Mouse (Mus musculus): ENCODE results near the gene Chad. TPM values are rescaled to one million over a fixed set of nuclear protein-coding genes. Genes with fewer than 3 reads are reported as not detected.
A peak's percentile ranks its signal among the peaks of the same experiment; 100 is the strongest.

Gene Chad
- total and polyA plus RNA-seq, 3 experiments: 0.08 to 0.11 TPM; not detected in 1

DNA sequence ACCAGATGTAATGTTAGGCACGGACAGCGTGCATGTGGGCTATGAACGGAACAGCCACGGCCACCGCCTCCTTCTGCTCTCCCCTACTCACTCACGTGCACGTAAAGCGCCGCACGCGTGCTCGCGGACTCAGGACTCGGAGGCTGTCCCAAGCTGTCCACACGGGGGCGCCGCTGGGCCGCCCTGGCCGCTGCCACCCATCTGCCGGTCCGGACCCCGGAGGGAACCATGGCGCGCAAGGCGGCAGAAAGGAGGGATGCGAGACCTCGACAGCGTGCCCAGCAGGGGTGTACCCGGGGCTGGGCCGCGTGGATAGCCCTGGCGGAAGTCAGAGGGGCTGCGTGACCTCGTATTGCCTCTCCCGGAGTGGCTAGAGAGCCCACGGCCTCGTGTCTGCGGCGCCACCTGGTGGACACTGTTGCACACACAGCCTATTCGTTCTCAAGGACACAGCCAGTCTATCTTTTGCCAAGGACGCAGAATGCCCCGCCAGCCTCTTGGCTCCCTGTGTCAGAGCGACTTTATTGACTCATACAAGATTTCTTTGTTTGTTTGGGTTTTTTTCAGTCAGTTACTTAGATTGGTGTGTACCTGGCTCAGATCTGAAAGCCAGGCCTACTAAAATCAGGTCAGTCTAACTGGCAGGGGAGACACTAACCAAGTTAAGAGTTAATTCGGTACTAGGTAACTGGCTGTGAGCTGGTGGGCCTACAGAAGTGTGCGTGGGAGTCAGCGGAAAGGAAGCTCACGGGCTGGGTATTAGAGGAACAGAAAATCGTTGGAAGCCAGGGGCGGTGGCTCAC is 15.8 kb upstream of the Chad start, which contains the start of gene Rsad1:
Gene Rsad1 (minus strand): TSS at position 368 of the 803 bp plus-strand sequence.
- DNase-seq (ENCODE audit: low read depth, low spot score): peak; percentile 99
- no peaks in the 10 kb centered on the region for H3K9me3 ChIP-seq (replicated peaks; ENCODE audit: insufficient read depth, low read length)
- peaks cover 0 to 12% of the 10 kb centered on the region in 2 experiments; a peak in 2 of 4 replicates for H3K36me3 ChIP-seq (ENCODE audit: control insufficient read depth in 1 of 2, insufficient read depth in 2 of 2, low read length in 2 of 2)
- peaks cover 14% of the 10 kb centered on the region for H3K79me2 ChIP-seq (ENCODE audit: control insufficient read depth, insufficient read depth, low read length, poor library complexity)
- no peaks in the 10 kb centered on the region for H3K27me3 ChIP-seq (ENCODE audit: control insufficient read depth in 1 of 2, insufficient read depth in 2 of 2, low read length in 2 of 2)
- peak within 1 kb of the TSS; percentile 80 for H3K9ac ChIP-seq (ENCODE audit: control insufficient read depth, low read depth, low read length, poor library complexity, severe bottlenecking)
- peaks cover 0 to 13% of the 10 kb centered on the region in 2 experiments; a peak in 2 of 4 replicates for H3K4me1 ChIP-seq (ENCODE audit: control insufficient read depth in 1 of 2, insufficient read depth in 2 of 2, low read length in 2 of 2)
- peak within 1 kb of the TSS; percentile 91 for H3K27ac ChIP-seq (ENCODE audit: control insufficient read depth, low read depth, low read length)
- H3K4me3 ChIP-seq (ENCODE audit: control insufficient read depth in 1 of 2, insufficient read depth in 1 of 2, low read depth in 2 of 2, low read length in 2 of 2): peak within 1 kb of the TSS; percentile 74 to 75
- TF ChIP-seq MXI1 (IDR thresholded peaks at IDR 0.05; ENCODE audit: low read depth, low read length) (peak; percentile 97), ZNF384 (IDR thresholded peaks at IDR 0.05; ENCODE audit: low read depth, low read length) (no peak), MAX (IDR thresholded peaks at IDR 0.05; ENCODE audit: low read length) (peak; percentile 95), KAT2A (conservative IDR thresholded peaks at IDR 0.05; ENCODE audit: low read depth, low read length) (peak; percentile 56; the same call in 1 of the 2 replicates), SMC3 (IDR thresholded peaks at IDR 0.05; ENCODE audit: low read depth, low read length) (peak; percentile 56), GATA1 (IDR thresholded peaks at IDR 0.05; ENCODE audit: low read depth, low read length) (no peak), ZC3H11A (IDR thresholded peaks at IDR 0.05; ENCODE audit: low read depth, low read length) (no peak; the same call in 1 of the 2 replicates), MYB (IDR thresholded peaks at IDR 0.05; ENCODE audit: low read depth, low read length) (0 out of 2 replicates have a peak, but pooled peaks have one; percentile 9), MYC (IDR thresholded peaks at IDR 0.05; ENCODE audit: low read depth, low read length) (peak; percentile 99), RAD21 (IDR thresholded peaks at IDR 0.05; ENCODE audit: low read depth, low read length) (peak; percentile 11), ZMIZ1 (IDR thresholded peaks at IDR 0.05; ENCODE audit: low read depth, low read length) (peak; percentile 76), ZKSCAN1 (IDR thresholded peaks at IDR 0.05; ENCODE audit: low read depth, low read length) (no peak), POLR2AphosphoS2 (IDR thresholded peaks at IDR 0.05; ENCODE audit: low read length) (peak; percentile 72), NRF1 (IDR thresholded peaks at IDR 0.05; ENCODE audit: insufficient read depth, low read depth, low read length, poor library complexity, severe bottlenecking) (peak; percentile 54), E2F4 (IDR thresholded peaks at IDR 0.05; ENCODE audit: borderline replicate concordance, low read depth, low read length) (no peak), MAFK (IDR thresholded peaks at IDR 0.05; ENCODE audit: borderline replicate concordance, low read depth, low read length) (no peak; the same call in 1 of the 2 replicates), RCOR1 (IDR thresholded peaks at IDR 0.05; ENCODE audit: low read depth, low read length) (no peak; the same call in 1 of the 2 replicates), JUND (IDR thresholded peaks at IDR 0.05; ENCODE audit: low read depth, low read length) (no peak), EP300 (IDR thresholded peaks at IDR 0.05; ENCODE audit: low read depth in 1 of 2, low read length in 2 of 2) (peak in 1 of 2 experiments; percentile 53; a peak in 2 of 4 replicates), MAZ (IDR thresholded peaks at IDR 0.05; ENCODE audit: low read depth, low read length) (peak; percentile 56; the same call in 1 of the 2 replicates), USF1 (IDR thresholded peaks at IDR 0.05; ENCODE audit: low read depth, low read length) (peak; percentile 69), POLR2AphosphoS5 (IDR thresholded peaks at IDR 0.05; ENCODE audit: borderline replicate concordance, low read depth, low read length) (no peak), BHLHE40 (IDR thresholded peaks at IDR 0.05; ENCODE audit: borderline replicate concordance, low read depth, low read length) (peak; percentile 99), CHD1 (IDR thresholded peaks at IDR 0.05; ENCODE audit: low read depth, low read length) (no peak), USF2 (IDR thresholded peaks at IDR 0.05; ENCODE audit: borderline replicate concordance in 1 of 2, insufficient read depth in 1 of 2, low read depth in 1 of 2, low read length in 2 of 2) (no peak), TAL1 (IDR thresholded peaks at IDR 0.05; ENCODE audit: low read length) (no peak), TBP (IDR thresholded peaks at IDR 0.05; ENCODE audit: low read depth, low read length) (peak; percentile 66), MEF2A (IDR thresholded peaks at IDR 0.05; ENCODE audit: extremely low read depth, insufficient replicate concordance, low read depth, low read length, poor library complexity, severe bottlenecking) (no peak), SIN3A (IDR thresholded peaks at IDR 0.05; ENCODE audit: low read length) (peak; percentile 88), CTCF (IDR thresholded peaks at IDR 0.05 in 2 of 3, conservative IDR thresholded peaks at IDR 0.05 in 1 of 3; ENCODE audit: control insufficient read depth in 1 of 3, insufficient read depth in 1 of 3, low read depth in 2 of 3, low read length in 3 of 3, poor library complexity in 1 of 3, severe bottlenecking in 1 of 3) (peak; percentile 76 to 97 (median 79)), TCF12 (IDR thresholded peaks at IDR 0.05; ENCODE audit: low read depth, low read length) (peak; percentile 54), HCFC1 (IDR thresholded peaks at IDR 0.05; ENCODE audit: low read depth, low read length) (peak; percentile 87), POLR2A (IDR thresholded peaks at IDR 0.05; ENCODE audit: control insufficient read depth in 1 of 2, insufficient read depth in 1 of 2, low read depth in 1 of 2, low read length in 2 of 2, poor library complexity in 1 of 2) (peak; percentile 66 to 68; a peak in 3 of 4 replicates), ELF1 (IDR thresholded peaks at IDR 0.05; ENCODE audit: low read depth, low read length) (peak; percentile 67; the same call in 1 of the 2 replicates)

All from MEL (cell line).